Mouse (Mus musculus) forebrain, embryonic 11.5 days (tissue): ENCODE results near the gene Plin2. TPM values are rescaled to one million over a fixed set of nuclear protein-coding genes. Genes with fewer than 3 reads are reported as not detected.

Experiments used
- ATAC-seq: fragments of 200-750 bp; cut with Nextera tagmentation; replicated peaks from 2 replicates; pipeline ENCODE4 v1.8.0; 2017; ENCODE audit warnings: moderate TSS enrichment; ENCODE audit not compliant: low FRiP score
- DNase-seq: peaks from one replicate; pipeline ENCODE4 v3.0.0-alpha.2; 2017; ENCODE audit warnings: low spot score
- H3K27ac ChIP-seq: fragments of 300-500 bp; sonication (generic); 2 replicates; pipeline ENCODE4 v1.5.1; 2014; ENCODE audit warnings: low read depth, low read length
- H3K27me3 ChIP-seq: fragments of 300-500 bp; sonication (generic); 2 replicates; pipeline ENCODE4 v1.6.1; 2014; ENCODE audit warnings: mild to moderate bottlenecking, low read length, mixed read lengths; ENCODE audit not compliant: control insufficient read depth, insufficient read depth
- H3K36me3 ChIP-seq: fragments of 300-500 bp; sonication (generic); 2 replicates; pipeline ENCODE4 v1.6.1; 2014; ENCODE audit warnings: mild to moderate bottlenecking, low read length, moderate library complexity, mixed read lengths; ENCODE audit not compliant: control insufficient read depth, insufficient read depth
- H3K4me1 ChIP-seq: fragments of 300-500 bp; sonication (generic); replicated peaks from 2 replicates; pipeline ENCODE4 v1.6.1; 2014; ENCODE audit warnings: low read length, mixed read lengths; ENCODE audit not compliant: control insufficient read depth, insufficient read depth
- H3K4me2 ChIP-seq: fragments of 300-500 bp; sonication (generic); 2 replicates; pipeline ENCODE4 v1.6.1; 2014; ENCODE audit warnings: low read depth, mild to moderate bottlenecking, low read length, moderate library complexity, mixed read lengths; ENCODE audit not compliant: severe bottlenecking
- H3K4me3 ChIP-seq: fragments of 300-500 bp; sonication (generic); 2 replicates; pipeline ENCODE4 v1.5.1; 2014; ENCODE audit warnings: low read depth, low read length
- H3K9ac ChIP-seq: fragments of 300-500 bp; sonication (generic); 2 replicates; pipeline ENCODE4 v1.6.1; 2014; ENCODE audit warnings: low read length
- H3K9me3 ChIP-seq: fragments of 300-500 bp; sonication (generic); 2 replicates; pipeline ENCODE4 v1.6.1; 2016; ENCODE audit warnings: low read length, mixed read lengths; ENCODE audit not compliant: control insufficient read depth
- WGBS: fragments of 180-500 bp; shearing (Covaris S2); extraction: QIAGEN DNeasy Blood & Tissue Kit; methylation state at CpG from one replicate; pipeline ENCODE4 v1.1.7; 2014; 5-methylcytosine and 5-hydroxymethylcytosine counted together
- polyA plus RNA-seq: library from polyadenylated mRNA; unstranded; fragments of >200 nt; fragmentation: Nextera tagmentation; extraction: Ambion mirVana; gene quantifications from 2 replicates; pipeline ENCODE4 v1.2.1, GENCODE M21; 2014

The Plin2 gene
- polyA plus RNA-seq, 1 experiment from 2014 or later = 60.5 TPM

- Histone ChIP-seq H3K27ac (no peak overlapping the region), H3K27me3 (no peaks in the 10 kb centered on the region), H3K9ac (no peak overlapping the region), H3K4me2 (no peak overlapping the region), H3K36me3 (no peaks in the 10 kb centered on the region), H3K4me3 (no peak overlapping the region), H3K9me3 (no peaks in the 10 kb centered on the region), H3K4me1 (no peaks in the 10 kb centered on the region)
- ATAC-seq = no peak
- 46% methylated on average over 1 of the region's 1 CpGs for WGBS
- no peak for DNase-seq
These were observed 38.9 kb upstream of the Plin2 start for GRCm38 (mm10) chr4:86708801-86709200.

- DNase-seq (no peak), ATAC-seq (no peak)
- H3K36me3 ChIP-seq = no peaks in the 10 kb centered on the region
- no peaks in the 10 kb centered on the region for H3K4me1 ChIP-seq
- no peak overlapping the region for H3K4me3 ChIP-seq
- H3K27ac ChIP-seq = no peak overlapping the region
- H3K4me2 ChIP-seq = no peak overlapping the region
- H3K27me3 ChIP-seq = no peaks in the 10 kb centered on the region
- no peaks in the 10 kb centered on the region for H3K9me3 ChIP-seq
- 78% methylated on average over 5 of the region's 5 CpGs for whole genome bisulfite sequencing
- no peak overlapping the region for H3K9ac ChIP-seq
These were observed 29.5 kb upstream of the Plin2 start for GRCm38 (mm10) chr4:86699161-86699865.

GRCm38 (mm10) chr4:86696890-86697289 lies 27.0 kb upstream of the Plin2 start:
- H3K4me1 ChIP-seq = no peaks in the 10 kb centered on the region
- H3K9ac ChIP-seq = no peak overlapping the region
- H3K27me3 ChIP-seq = no peaks in the 10 kb centered on the region
- no peak overlapping the region for H3K4me3 ChIP-seq
- no peaks in the 10 kb centered on the region for H3K9me3 ChIP-seq
- no peak overlapping the region for H3K27ac ChIP-seq
- no peak overlapping the region for H3K4me2 ChIP-seq
- ATAC-seq (peak; percentile 84), DNase-seq (peak; percentile 60)
- no peaks in the 10 kb centered on the region for H3K36me3 ChIP-seq
- WGBS = 9% methylated on average over 4 of the region's 4 CpGs

DNA sequence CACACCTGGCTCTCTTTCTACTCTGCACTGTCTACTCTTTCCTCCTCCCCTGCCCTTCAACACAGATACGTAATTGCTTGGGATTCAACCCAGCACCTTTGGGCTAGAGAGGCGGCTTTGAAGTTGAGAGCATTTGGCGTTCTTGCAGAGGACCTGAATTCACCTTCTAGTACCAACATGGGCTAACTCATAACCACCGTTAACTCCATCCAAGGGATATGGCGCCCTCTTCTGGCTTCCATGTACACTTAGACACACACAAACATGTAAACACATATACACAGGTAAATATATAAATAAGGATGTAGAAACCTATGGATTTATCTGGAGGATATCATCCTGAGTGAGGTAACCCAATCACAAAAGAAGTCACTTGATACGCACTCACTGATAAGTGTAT lies 25.2 kb upstream of the Plin2 start:
- Histone ChIP-seq H3K9ac (no peak overlapping the region), H3K4me2 (no peak overlapping the region), H3K4me3 (no peak overlapping the region), H3K4me1 (no peaks in the 10 kb centered on the region), H3K27ac (no peak overlapping the region), H3K27me3 (no peaks in the 10 kb centered on the region), H3K9me3 (no peaks in the 10 kb centered on the region), H3K36me3 (no peaks in the 10 kb centered on the region)
- no peak for DNase-seq
- 57% methylated on average over 6 of the region's 6 CpGs for WGBS
- no peak for ATAC-seq

- no peaks in the 10 kb centered on the region for H3K27me3 ChIP-seq
- ATAC-seq = no peak
- WGBS = 92% methylated on average over 7 of the region's 7 CpGs
These were observed 23.1 kb upstream of the Plin2 start for GRCm38 (mm10) chr4:86692931-86693330.

DNA sequence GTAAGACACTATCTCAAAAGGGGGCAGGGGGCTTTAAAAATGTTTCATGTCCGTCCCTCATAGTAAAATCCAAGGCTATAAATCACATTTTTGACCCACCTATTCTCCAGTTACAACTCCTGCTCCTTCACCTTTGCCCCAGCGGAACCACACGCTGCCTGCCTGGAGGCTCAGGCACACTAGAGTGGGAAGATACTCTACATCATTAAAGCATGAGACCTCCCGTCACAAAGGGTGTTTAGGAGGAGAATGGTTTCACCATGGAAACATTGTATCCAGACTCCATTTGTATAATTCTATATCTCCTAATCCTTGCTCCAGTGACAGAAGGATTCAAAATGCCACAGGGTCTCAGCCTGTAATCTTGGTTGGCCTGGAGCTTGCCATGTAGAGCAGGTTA lies 21.4 kb upstream of the Plin2 start:
- no peaks in the 10 kb centered on the region for H3K9me3 ChIP-seq
- no peak overlapping the region for H3K4me2 ChIP-seq
- ATAC-seq = no peak

More at GRCm38 (mm10) chr4:86692931-86693330, 23.1 kb upstream of the Plin2 start:
- H3K4me3 ChIP-seq = no peak overlapping the region
- no peak overlapping the region for H3K4me2 ChIP-seq
- no peaks in the 10 kb centered on the region for H3K4me1 ChIP-seq
- no peak overlapping the region for H3K9ac ChIP-seq
- no peak overlapping the region for H3K27ac ChIP-seq
- H3K36me3 ChIP-seq = no peaks in the 10 kb centered on the region
- H3K9me3 ChIP-seq = no peaks in the 10 kb centered on the region
- no peak for DNase-seq

DNA sequence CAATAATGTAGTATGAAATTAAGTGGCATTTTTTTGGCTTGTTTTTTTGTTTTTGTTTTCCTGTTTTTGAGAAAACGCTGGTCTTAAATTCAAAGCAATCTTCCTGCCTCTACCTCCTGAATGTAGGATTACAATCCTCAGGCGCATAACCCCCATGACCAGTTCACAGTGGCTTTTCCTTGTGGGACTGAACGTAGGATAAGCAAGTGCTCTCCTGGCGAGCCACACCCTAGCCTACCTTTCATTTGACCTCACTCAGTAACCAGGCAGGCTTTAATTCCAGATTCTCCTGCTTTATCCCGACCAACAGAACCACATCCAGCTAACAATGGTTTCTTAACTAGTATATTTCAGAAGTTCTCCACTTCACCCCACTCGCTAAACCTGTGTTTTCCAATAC lies 20.9 kb upstream of the Plin2 start:
- DNase-seq = no peak
- WGBS = 84% methylated on average over 6 of the region's 6 CpGs
- Histone ChIP-seq H3K4me1 (no peaks in the 10 kb centered on the region), H3K4me3 (no peak overlapping the region), H3K4me2 (no peak overlapping the region), H3K27me3 (no peaks in the 10 kb centered on the region), H3K9ac (no peak overlapping the region), H3K27ac (no peak overlapping the region), H3K36me3 (no peaks in the 10 kb centered on the region), H3K9me3 (no peaks in the 10 kb centered on the region)
- ATAC-seq = no peak

More for the DNA sequence above, 21.4 kb upstream of the Plin2 start:
- WGBS = 77% methylated on average over 4 of the region's 4 CpGs
- no peaks in the 10 kb centered on the region for H3K4me1 ChIP-seq
- no peak overlapping the region for H3K4me3 ChIP-seq
- no peak overlapping the region for H3K9ac ChIP-seq
- no peak overlapping the region for H3K27ac ChIP-seq
- H3K36me3 ChIP-seq = no peaks in the 10 kb centered on the region
- DNase-seq = no peak
- H3K27me3 ChIP-seq = no peaks in the 10 kb centered on the region

GRCm38 (mm10) chr4:86690194-86690593 lies 20.3 kb upstream of the Plin2 start:
- Histone ChIP-seq H3K4me3 (no peak overlapping the region), H3K27me3 (no peaks in the 10 kb centered on the region), H3K27ac (no peak overlapping the region), H3K4me2 (no peak overlapping the region), H3K9ac (no peak overlapping the region), H3K9me3 (no peaks in the 10 kb centered on the region), H3K4me1 (no peaks in the 10 kb centered on the region), H3K36me3 (no peaks in the 10 kb centered on the region)
- 73% methylated on average over 6 of the region's 7 CpGs for WGBS
- ATAC-seq (no peak), DNase-seq (no peak)

DNA sequence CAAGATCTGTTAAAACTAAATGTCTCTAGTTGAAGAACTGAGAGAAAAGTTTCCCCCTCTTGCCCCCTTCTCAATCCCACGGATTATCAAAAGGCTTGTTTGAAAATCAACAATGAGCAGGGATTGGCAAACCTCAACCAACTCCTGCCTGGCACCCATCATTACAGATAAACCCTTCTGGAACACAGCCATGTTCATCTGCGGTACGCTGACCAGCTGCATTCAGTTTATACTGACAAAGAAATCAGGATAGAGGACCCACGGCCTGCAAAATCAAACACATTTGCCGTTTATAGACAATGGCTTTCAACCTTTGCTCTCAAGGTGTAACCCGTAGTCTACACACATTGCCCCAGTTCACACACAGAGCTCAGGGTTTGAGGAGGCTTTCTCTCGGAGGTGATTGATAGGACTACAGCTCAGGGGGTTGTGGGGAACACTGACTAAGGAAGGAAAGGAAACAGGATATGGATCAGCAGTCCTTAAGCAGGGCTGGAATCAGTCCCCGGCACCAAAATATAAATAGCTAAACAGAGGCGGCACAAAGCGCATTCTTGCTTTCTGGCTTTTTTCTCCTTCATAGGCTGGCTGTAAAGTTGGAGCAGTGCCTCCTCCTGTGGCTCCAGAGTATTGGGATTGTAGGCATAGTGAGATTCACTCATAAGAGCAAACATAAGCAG lies 19.3 kb upstream of the Plin2 start:
- no peaks in the 10 kb centered on the region for H3K4me1 ChIP-seq
- ATAC-seq = no peak
- DNase-seq = no peak
- H3K27me3 ChIP-seq = no peaks in the 10 kb centered on the region
- H3K4me2 ChIP-seq = no peak overlapping the region
- no peak overlapping the region for H3K27ac ChIP-seq
- H3K9ac ChIP-seq = no peak overlapping the region
- 87% methylated on average over 10 of the region's 10 CpGs for WGBS
- H3K4me3 ChIP-seq = no peak overlapping the region
- no peaks in the 10 kb centered on the region for H3K9me3 ChIP-seq
- no peaks in the 10 kb centered on the region for H3K36me3 ChIP-seq
